8 mouse cellular contexts compared by ENCODE assay signal in the genomic region with DNA sequence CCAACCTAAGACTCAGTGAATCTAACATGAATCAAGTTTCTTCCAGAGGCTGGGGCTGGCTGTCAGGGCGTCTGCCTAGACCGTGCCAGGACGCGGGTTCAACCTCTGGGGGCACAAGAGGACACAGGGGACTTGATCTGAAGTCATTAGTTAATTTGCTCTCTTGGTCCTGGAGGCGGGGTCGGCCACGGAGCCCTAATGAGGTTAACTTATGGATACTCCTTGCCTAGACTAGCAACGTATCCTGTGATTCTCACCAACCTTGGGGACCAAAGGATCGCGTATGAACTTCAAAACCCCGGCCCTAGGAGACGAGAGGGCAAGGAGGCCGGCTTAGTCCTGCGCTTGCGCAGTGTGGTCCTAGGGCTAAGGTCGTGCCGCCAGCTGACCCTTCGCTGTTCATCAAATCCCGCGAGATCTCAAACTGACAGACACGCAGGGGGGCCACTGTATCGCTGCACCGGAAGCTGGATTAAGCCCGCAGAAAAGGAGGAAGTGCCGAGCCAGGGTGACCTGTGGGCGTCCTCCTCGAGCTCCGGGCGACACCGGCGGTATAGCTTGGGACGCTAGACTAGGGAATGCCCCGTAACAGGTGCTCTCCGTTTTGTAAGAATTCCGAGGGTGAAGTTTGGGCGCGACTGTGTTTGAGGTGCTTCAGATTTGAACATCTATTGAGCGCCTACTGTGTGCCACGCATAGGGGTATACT. TPM values are rescaled to one million over a fixed set of nuclear protein-coding genes. Genes with fewer than 3 reads are reported as not detected.
DNase-seq lines count a peak whose midpoint lies in the region; ATAC-seq and TF ChIP-seq lines count a peak whose summit lies in the region.

A gene (plus strand): TSS at position 348 of the 708 bp plus-strand sequence.

- TF ChIP-seq CTCF in kidney, adult 2 months (conservative IDR thresholded peaks at IDR 0.05; ENCODE audit: insufficient read depth, insufficient read length, low read depth, low read length): no peak
- no peak for TF ChIP-seq CTCF in spleen, adult 2 months (IDR thresholded peaks at IDR 0.05; ENCODE audit: extremely low read depth, insufficient read depth, insufficient read length, insufficient replicate concordance)

- 0 out of 2 replicates have a peak, but pooled peaks cover 13% of the 10 kb centered on the region for H3K4me1 ChIP-seq in embryonic facial prominence, embryonic 13.5 days
- H3K4me1 ChIP-seq in kidney, adult 2 months (ENCODE audit: control insufficient read depth, insufficient read depth, low read length): peaks cover 6% of the 10 kb centered on the region; the same call in 1 of the 2 replicates
- H3K4me1 ChIP-seq in limb, embryonic 12.5 days (replicated peaks): peaks cover 13% of the 10 kb centered on the region; the same call in 1 of the 2 replicates
- H3K4me1 ChIP-seq in midbrain, embryonic 15.5 days: peaks cover 12% of the 10 kb centered on the region
- peaks cover 5% of the 10 kb centered on the region for H3K4me1 ChIP-seq in spleen, adult 2 months (ENCODE audit: control insufficient read depth, insufficient read depth, insufficient read length)

- no peaks in the 10 kb centered on the region for H3K9me3 ChIP-seq in embryonic facial prominence, embryonic 13.5 days
- no peaks in the 10 kb centered on the region for H3K9me3 ChIP-seq in limb, embryonic 12.5 days
- no peaks in the 10 kb centered on the region for H3K9me3 ChIP-seq in midbrain, embryonic 15.5 days

- H3K4me2 ChIP-seq in embryonic facial prominence, embryonic 13.5 days: peak within 1 kb of the TSS; percentile 74
- peak within 1 kb of the TSS; percentile 73 for H3K4me2 ChIP-seq in limb, embryonic 12.5 days
- H3K4me2 ChIP-seq in midbrain, embryonic 15.5 days: peak within 1 kb of the TSS; percentile 75

- no peaks in the 10 kb centered on the region for H3K36me3 ChIP-seq in embryonic facial prominence, embryonic 13.5 days
- H3K36me3 ChIP-seq in kidney, adult 2 months (ENCODE audit: control insufficient read depth, insufficient read depth, low read length): no peaks in the 10 kb centered on the region
- H3K36me3 ChIP-seq in limb, embryonic 12.5 days: no peaks in the 10 kb centered on the region
- no peaks in the 10 kb centered on the region for H3K36me3 ChIP-seq in midbrain, embryonic 15.5 days (replicated peaks)
- no peaks in the 10 kb centered on the region; the same call in 1 of the 2 replicates for H3K36me3 ChIP-seq in spleen, adult 2 months (ENCODE audit: control insufficient read depth, insufficient read depth, low read length)

- WGBS in embryonic facial prominence, embryonic 13.5 days: under 1% methylated on average over 39 of the region's 39 CpGs
- under 1% methylated on average over 39 of the region's 39 CpGs for WGBS in kidney, adult 2 months
- WGBS in limb, embryonic 12.5 days: under 1% methylated on average over 39 of the region's 39 CpGs
- under 1% methylated on average over 39 of the region's 39 CpGs for WGBS in midbrain, embryonic 15.5 days
- under 1% methylated on average over 39 of the region's 39 CpGs for WGBS in spleen, adult 2 months

- H3K27ac ChIP-seq in embryonic facial prominence, embryonic 13.5 days: no peak within 1 kb of the TSS
- H3K27ac ChIP-seq in kidney, adult 2 months (ENCODE audit: insufficient read depth, low read depth, low read length): peak within 1 kb of the TSS; percentile 96
- no peak within 1 kb of the TSS for H3K27ac ChIP-seq in limb, embryonic 12.5 days
- H3K27ac ChIP-seq in midbrain, embryonic 15.5 days: peak within 1 kb of the TSS; percentile 70
- peak within 1 kb of the TSS; percentile 77 for H3K27ac ChIP-seq in spleen, adult 2 months (ENCODE audit: insufficient read depth, low read length)

- peak; percentile 72 for ATAC-seq in embryonic facial prominence, embryonic 13.5 days (ENCODE audit: insufficient number of reproducible peaks, insufficient read depth, low FRiP score, low TSS enrichment, low read depth)
- ATAC-seq in limb, embryonic 12.5 days (ENCODE audit: insufficient number of reproducible peaks, insufficient read depth, low FRiP score, low TSS enrichment, low read depth): peak; percentile 87
- ATAC-seq in midbrain, embryonic 15.5 days (replicated peaks): peak; percentile 95

- H3K27me3 ChIP-seq in embryonic facial prominence, embryonic 13.5 days: no peaks in the 10 kb centered on the region
- H3K27me3 ChIP-seq in kidney, adult 2 months (replicated peaks; ENCODE audit: control insufficient read depth, insufficient read depth, low read length): no peaks in the 10 kb centered on the region
- H3K27me3 ChIP-seq in limb, embryonic 12.5 days: no peaks in the 10 kb centered on the region; the same call in 1 of the 2 replicates
- H3K27me3 ChIP-seq in midbrain, embryonic 15.5 days (replicated peaks): no peaks in the 10 kb centered on the region
- no peaks in the 10 kb centered on the region for H3K27me3 ChIP-seq in spleen, adult 2 months (ENCODE audit: control insufficient read depth, insufficient read depth, low read length)

- TF ChIP-seq POLR2A in kidney, adult 2 months (IDR thresholded peaks at IDR 0.05; ENCODE audit: low read depth, low read length): peak; percentile 91
- TF ChIP-seq POLR2A in spleen, adult 2 months (IDR thresholded peaks at IDR 0.05; ENCODE audit: low read depth, low read length): peak; percentile 54; the same call in 1 of the 2 replicates

- peak; percentile 89 for DNase-seq in 3134 (ENCODE audit: extremely low read depth, insufficient read length, low spot score)
- peak; percentile 94 to 95 for DNase-seq in adrenal gland, postnatal 36 days
- peak; percentile 95 to 97 for DNase-seq in heart, adult 18-20 months
- peak; percentile 98 for DNase-seq in kidney, adult 2 months
- DNase-seq in spleen, adult 2 months (ENCODE audit: low read depth in 1 of 2, low spot score in 2 of 2): peak; percentile 92 to 94

- H3K4me3 ChIP-seq in embryonic facial prominence, embryonic 13.5 days: peak within 1 kb of the TSS; percentile 60
- H3K4me3 ChIP-seq in kidney, adult 2 months (ENCODE audit: insufficient read depth, low read depth, low read length): peak within 1 kb of the TSS; percentile 65
- peak within 1 kb of the TSS; percentile 57 for H3K4me3 ChIP-seq in limb, embryonic 12.5 days (replicated peaks)
- H3K4me3 ChIP-seq in midbrain, embryonic 15.5 days: peak within 1 kb of the TSS; percentile 60
- peak within 1 kb of the TSS; percentile 74 for H3K4me3 ChIP-seq in spleen, adult 2 months (ENCODE audit: extremely low read depth, insufficient read depth, insufficient read length)

- H3K9ac ChIP-seq in embryonic facial prominence, embryonic 13.5 days: peak within 1 kb of the TSS; percentile 72
- H3K9ac ChIP-seq in limb, embryonic 12.5 days (replicated peaks): peak within 1 kb of the TSS; percentile 57
- peak within 1 kb of the TSS; percentile 62 for H3K9ac ChIP-seq in midbrain, embryonic 15.5 days

RNA-seq across cellular contexts. Expression of the gene that starts here (rescaled TPM):
- total RNA-seq in adrenal gland, postnatal 36 days (2021): 10 to 100 TPM; 76.8 to 84.6 TPM
- 12.7 and 12.8 TPM in 2 replicates for polyA plus RNA-seq in embryonic facial prominence, embryonic 13.5 days (2015; fragmentation: Nextera tagmentation; extraction: Ambion mirVana)
- total RNA-seq in heart, adult 18-20 months (2021): 100 to 1,000 TPM; 234 to 244 TPM
- 31.0 and 50.5 TPM in 2 replicates for polyA plus RNA-seq in kidney, adult 2 months (2012; rRNA removed)
- polyA plus RNA-seq in limb, embryonic 12.5 days (2016; fragmentation: Nextera tagmentation; extraction: Ambion mirVana): 13.2 and 13.4 TPM in 2 replicates
- polyA plus RNA-seq in midbrain, embryonic 15.5 days (2015; fragmentation: Nextera tagmentation; extraction: Ambion mirVana): 15.8 and 16.6 TPM in 2 replicates
- polyA plus RNA-seq in spleen, adult 2 months (2012; rRNA removed): 2.8 and 4.2 TPM in 2 replicates

Comparison
In these comparisons a context has a peak if more than half of its experiments do, and no peak if none do; other contexts are left out.
1. H3K27ac ChIP-seq: peak in kidney, adult 2 months (single experiment), midbrain, embryonic 15.5 days (single experiment) and spleen, adult 2 months (single experiment); none in embryonic facial prominence, embryonic 13.5 days (single experiment) and limb, embryonic 12.5 days (single experiment).
2. Peak in every context shown above with its lines, with median percentiles within 50 percentile points of each other: DNase-seq, ATAC-seq, H3K4me2 ChIP-seq, H3K4me3 ChIP-seq and H3K9ac ChIP-seq.